Mouse (Mus musculus) embryonic stem cell, embryonic (primary cell): ENCODE measurements around the gene Pdcd5.

ENCODE experiments used
- CTCF ChIA-PET, 4 experiments: fragments of 300-600 bp in 2 of 4; fragments of 350-600 bp in 2 of 4; sonication (Branson Sonifier 250); formaldehyde crosslinking; loops; one replicate each; lab custom pipeline; 2022; ENCODE audit warnings: inconsistent platforms in 2 of 4; lab: Charles Lee
- POLR2A ChIA-PET, 4 experiments: fragments of 300-600 bp in 2 of 4; fragments of 350-600 bp in 2 of 4; sonication (Branson Sonifier 250); formaldehyde crosslinking; loops; one replicate each; lab custom pipeline; 2022; ENCODE audit warnings: antibody characterized with exemption in 4 of 4, inconsistent platforms in 1 of 4; lab: Charles Lee

Gene Pdcd5

DNA sequence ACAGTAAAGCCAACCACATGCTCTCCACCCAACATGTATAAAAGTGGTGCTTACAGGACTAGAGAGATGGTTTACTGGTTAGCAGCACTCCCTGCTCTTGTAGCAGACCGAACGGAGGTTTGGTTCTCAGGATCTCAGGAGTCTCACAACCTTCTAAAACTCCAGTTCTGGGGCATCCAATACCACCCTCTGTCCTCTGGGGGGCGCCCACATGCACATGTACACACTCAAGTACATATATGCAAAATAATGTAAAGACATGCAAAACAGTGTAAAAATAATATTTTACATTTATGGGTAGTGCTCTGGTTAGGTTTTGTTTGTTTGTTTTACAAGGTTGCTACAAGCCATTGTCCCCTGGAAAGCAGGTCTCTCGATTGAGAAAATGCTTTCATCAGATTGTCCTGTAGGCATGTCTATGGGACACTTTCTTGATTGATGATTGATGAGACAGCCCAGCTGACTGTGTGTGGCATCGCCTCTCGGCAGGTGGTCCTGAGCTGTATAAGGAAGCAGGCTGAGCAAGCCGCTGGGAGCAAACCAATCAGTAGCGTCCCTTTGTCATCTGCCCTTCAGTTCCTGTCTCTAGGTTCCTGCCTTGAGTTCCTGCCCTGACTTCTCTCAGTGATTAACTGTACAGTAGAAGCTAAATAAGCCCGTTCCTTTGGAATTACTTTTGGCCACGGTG is 4.4 kb upstream of the Pdcd5 start:
- ChIA-PET CTCF (interaction anchor here in 3 of 4 experiments (0.7 to 2.8 kb wide), 9 partner anchors 7 to 103 kb away, joined by 3 to 17 read pairs (median 4); partner anchors contain the start of gene Dpy19l3 (in 1 of the 3)), POLR2A (interaction anchor here in 3 of 4 experiments (0.5 to 2.0 kb wide), 17 partner anchors 8 to 382 kb away, joined by 3 to 11 read pairs (median 4); partner anchors contain the start of genes Rhpn2 (in 2 of the 3), Ankrd27 (in 1 of the 3), Cep89 (in 1 of the 3) and Dpy19l3 (in 1 of the 3))

DNA sequence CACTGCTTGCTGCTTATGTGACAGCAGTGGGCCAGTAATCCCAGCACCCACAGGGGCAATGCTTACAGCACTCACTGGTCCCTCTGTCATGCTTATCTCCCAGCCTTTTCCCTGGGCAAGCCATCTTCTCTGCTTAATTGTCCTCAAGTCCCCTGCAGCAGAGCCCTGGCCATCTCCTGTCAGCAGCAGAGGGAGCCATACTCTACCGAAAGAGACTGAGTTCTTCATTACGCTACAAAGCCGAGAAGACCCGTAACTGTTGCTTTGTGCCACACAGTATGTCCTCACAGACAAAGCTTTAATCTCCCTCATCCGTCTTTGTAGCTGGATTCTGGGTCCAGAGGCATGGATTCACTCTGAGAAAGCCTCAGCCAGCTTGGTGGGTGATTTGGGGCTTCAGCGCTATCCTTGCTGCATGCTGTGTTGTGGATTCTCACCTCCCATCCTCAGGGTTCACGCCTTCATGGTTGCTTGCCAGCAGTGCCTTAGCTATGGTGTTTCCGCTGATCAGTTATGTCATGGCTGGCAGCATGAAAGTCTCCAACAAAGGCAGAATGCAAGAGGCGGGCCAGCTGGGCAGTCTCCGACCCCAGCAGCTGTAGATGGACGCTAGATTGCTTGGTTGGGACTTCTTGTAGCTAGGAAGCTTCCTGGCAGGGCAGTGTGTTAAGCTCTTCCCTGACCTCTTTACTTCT is 3.5 kb upstream of the Pdcd5 start:
- CTCF ChIA-PET: interaction anchor here in 3 of 4 experiments (0.6 to 2.8 kb wide), 12 partner anchors 8 to 220 kb away, joined by 3 to 17 read pairs (median 4); partner anchors contain the start of gene Dpy19l3 (in 1 of the 3)
- POLR2A ChIA-PET: interaction anchor here in 3 of 4 experiments (0.5 to 2.0 kb wide), 21 partner anchors 9 to 381 kb away, joined by 3 to 11 read pairs (median 4); partner anchors contain the start of genes Dpy19l3 (in 2 of the 3), Rhpn2 (in 2 of the 3), Ankrd27 (in 1 of the 3) and Cep89 (in 1 of the 3)

DNA sequence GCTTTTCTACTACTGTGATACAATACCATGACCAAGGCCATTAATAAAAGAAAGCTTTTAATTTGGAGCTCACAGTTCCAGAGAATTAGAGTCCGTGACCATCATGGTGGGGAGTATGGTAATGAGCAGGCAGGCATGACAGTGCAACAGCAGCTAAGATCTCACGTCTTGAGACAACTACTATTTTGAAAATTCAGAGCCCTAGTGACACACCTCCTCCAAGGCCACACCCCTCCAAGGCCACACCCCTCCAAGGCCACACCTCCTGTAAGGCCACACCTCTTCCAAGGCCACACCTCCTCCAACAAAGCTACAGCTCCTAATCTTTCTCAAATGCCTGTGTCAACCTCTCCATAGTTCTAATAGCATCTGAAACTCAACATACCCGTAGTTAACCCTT is 1.8 kb upstream of the Pdcd5 start:
- POLR2A ChIA-PET: interaction anchor here in 3 of 4 experiments (0.6 to 1.8 kb wide), 11 partner anchors 9 to 252 kb away, joined by 3 to 13 read pairs (median 3); partner anchors contain the start of genes Ankrd27 (in 3 of the 3), Cep89 (in 1 of the 3), Faap24 (in 1 of the 3) and Rgs9bp (in 1 of the 3)
- CTCF ChIA-PET: interaction anchor here (0.7 to 2.8 kb wide), 9 partner anchors 10 to 111 kb away, joined by 3 to 17 read pairs (median 6); partner anchors contain the start of genes Ankrd27 (in 1 of the 4), Dpy19l3 (in 1 of the 4) and Rgs9bp (in 1 of the 4)

DNA sequence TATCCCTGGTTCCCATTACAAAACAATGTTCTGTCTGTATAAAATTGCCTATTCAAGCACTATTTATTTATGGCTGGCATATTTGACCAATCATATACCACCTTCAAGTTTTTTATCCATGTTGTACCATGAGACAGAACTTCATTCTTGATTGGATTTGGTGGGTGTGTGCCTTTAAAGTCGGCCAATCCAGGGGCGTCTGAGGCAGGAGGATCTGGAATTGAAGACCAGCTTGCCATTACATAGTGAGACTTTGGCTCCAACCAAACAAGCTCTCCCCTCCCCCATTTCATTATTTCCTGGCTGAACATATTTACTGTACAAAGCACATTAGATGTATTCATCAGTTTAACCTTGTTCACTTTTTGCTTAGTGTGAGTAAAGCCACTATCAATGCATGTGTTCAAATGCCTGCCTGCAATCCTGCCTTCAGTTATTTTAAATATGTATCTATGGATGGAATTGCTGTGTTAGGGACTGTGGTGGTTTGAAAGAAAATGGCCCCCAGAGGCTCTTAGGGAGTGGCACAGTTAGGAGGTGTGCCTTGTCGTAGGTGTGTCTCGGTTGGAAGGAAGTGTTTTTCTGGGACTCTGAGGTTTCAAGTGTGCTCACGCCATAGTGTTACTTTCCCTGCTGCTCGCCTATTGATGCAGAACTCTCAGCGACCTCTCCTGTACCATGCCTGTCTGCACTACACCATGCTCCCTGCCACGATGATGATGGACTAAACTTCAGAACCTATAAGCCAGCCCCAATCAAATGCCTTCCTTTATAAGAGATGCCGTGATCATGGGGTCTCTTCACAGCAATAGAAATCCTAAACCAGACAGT is 1.1 kb upstream of the Pdcd5 start:
- POLR2A ChIA-PET: interaction anchor here in 3 of 4 experiments (0.6 to 1.8 kb wide), 11 partner anchors 10 to 113 kb away, joined by 3 to 13 read pairs (median 3); partner anchors contain the start of genes Ankrd27 (in 3 of the 3) and Rgs9bp (in 1 of the 3)
- CTCF ChIA-PET: interaction anchor here in 3 of 4 experiments (0.7 to 1.5 kb wide), 8 partner anchors 11 to 111 kb away, joined by 3 to 11 read pairs (median 5); partner anchors contain the start of genes Ankrd27 (in 1 of the 3), Dpy19l3 (in 1 of the 3) and Rgs9bp (in 1 of the 3)

DNA sequence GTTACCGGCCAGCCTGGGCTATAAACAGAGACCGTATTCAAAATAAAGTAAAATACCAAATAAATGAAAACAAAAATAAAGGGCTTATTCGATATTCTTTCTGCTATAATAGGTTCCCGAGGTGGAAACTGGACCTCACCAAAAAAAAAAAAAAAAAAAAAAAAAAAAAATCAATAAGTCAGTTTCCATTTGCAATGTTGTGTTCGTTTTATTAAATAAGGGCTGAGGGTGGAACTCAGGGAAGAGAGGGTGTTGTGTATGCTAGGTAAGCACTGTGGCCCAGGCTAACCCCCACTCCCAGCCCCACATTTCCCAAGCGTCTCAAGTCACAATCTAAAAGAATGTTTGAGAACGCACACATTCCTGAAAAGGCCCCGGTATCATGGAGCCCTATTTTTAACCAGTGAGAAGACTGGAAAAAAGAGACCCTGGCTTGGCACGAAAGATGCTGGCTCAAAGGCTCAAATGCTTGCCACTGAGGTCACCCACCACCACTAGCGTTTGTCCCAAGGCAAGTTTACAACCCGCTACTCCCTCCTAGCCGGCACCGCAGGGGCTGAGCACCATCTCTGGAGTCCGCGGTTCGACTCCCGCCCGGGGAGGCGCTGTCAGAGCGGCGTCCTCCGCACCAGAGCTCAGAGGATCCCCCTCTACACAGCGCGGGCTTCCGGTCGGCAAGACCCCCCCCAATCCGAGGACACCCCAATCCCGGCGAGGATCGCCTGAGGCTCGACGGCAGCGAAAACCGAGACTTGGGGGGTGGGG is 822 bp downstream of the Pdcd5 start:
- CTCF ChIA-PET: no interaction called here
- POLR2A ChIA-PET: interaction anchor here in 1 of 4 experiments (0.6 to 1.3 kb wide), 2 partner anchors 26 to 109 kb away, joined by 3 to 4 read pairs; no protein-coding TSS in a partner anchor

DNA sequence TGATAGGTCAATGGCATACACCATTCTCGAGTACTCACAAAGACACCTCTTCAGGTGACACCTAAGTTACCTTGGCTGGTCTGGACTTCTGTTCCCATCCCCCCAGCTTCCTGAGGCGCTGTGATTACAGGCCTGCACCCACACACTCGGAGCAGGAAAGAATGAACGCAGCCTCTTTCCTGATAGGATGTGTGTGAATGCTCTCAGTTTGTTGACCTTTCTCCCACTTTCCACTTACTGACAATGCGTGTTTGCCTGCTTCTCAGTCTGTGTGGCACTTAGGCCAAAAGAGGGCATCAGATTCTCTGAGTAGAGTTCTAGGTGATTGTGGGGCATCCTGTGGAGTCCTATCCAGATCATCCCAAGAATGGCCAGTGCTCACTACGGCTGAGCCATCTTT is 7.2 kb downstream of the Pdcd5 start:
- ChIA-PET CTCF (interaction anchor here in 2 of 4 experiments (0.6 to 1.0 kb wide), 2 partner anchors 52 to 192 kb away, joined by 3 to 6 read pairs; no protein-coding TSS in a partner anchor), POLR2A (no interaction called here)

DNA sequence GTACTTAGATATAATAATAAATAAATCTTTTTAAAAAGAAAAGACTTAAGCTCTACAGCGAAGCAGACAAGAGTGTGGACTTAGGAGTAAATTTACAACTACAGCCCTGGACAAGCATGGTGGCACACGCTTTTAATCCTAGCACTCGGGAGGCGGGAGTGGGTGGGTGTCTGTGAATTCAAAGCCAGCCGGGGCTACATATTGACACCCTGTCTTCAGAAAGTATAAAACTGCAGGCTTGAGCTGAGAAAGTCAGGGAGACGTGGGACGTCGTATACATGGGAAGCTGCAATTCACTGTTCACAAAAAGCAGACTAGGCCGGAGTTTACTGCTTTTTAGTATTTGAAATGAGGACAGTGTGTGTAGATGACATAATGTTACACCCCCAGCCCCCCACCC is 10.4 kb downstream of the Pdcd5 start:
- CTCF ChIA-PET: interaction anchor here in 2 of 4 experiments (0.6 to 1.3 kb wide), 5 partner anchors 8 to 91 kb away, joined by 3 to 6 read pairs (median 3); no protein-coding TSS in a partner anchor
- POLR2A ChIA-PET: interaction anchor here in 2 of 4 experiments (0.6 to 1.2 kb wide), 6 partner anchors 14 to 378 kb away, joined by 3 to 4 read pairs (median 4); no protein-coding TSS in a partner anchor

DNA sequence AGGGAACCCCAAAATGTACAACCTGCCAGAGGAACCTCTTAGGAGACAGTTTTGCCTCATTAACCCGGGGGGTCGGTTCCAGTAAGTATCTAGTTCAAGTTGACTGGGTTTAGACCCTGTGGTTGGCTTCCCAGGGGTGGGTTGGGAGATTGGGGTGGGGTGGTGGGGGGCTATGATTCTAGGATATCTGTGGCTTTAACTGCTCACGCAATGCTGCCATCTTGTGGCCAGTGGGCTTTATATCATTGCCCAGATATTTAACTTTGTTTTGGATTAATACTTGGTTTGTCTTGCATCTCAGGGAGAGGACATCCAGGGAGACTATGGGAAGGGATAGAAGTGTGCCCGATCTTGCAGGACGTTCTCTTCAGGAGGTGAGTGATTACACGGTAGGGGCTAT is 11.1 kb downstream of the Pdcd5 start:
- CTCF ChIA-PET: interaction anchor here in 1 of 4 experiments (0.6 to 1.1 kb wide), 2 partner anchors 7 to 31 kb away, joined by 3 to 6 read pairs; no protein-coding TSS in a partner anchor
- POLR2A ChIA-PET: interaction anchor here in 2 of 4 experiments (0.6 to 1.2 kb wide), 5 partner anchors 15 to 217 kb away, joined by 3 to 4 read pairs (median 3); no protein-coding TSS in a partner anchor

DNA sequence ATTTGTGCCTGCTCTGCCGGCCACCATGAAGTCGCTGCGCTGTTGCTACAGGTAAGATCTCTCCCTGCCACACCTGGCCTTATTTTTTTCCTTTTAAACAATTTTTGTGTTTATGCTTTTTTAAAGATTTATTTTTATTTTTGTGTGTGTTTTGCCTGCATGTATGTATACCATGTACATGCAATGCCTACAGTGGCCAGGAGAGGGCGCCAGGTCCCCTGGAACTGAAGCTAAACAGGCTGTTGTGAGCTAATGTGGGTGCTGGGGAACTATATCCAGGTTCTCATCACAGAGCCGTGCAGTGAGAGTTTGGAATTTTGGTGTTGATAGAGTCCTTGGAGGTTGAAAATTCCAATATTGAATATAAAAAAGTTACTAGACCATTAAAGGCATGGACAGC is 18.8 kb downstream of the Pdcd5 start:
- ChIA-PET POLR2A (interaction anchor here (0.5 to 1.5 kb wide), 7 partner anchors 19 to 73 kb away, joined by 3 read pairs; no protein-coding TSS in a partner anchor), CTCF (interaction anchor here (0.5 to 1.9 kb wide), 40 partner anchors 8 to 722 kb away, joined by 3 to 16 read pairs (median 4); partner anchors contain the start of genes Ankrd27 (in 2 of the 4), Rgs9bp (in 2 of the 4) and Nudt19 (in 1 of the 4))

DNA sequence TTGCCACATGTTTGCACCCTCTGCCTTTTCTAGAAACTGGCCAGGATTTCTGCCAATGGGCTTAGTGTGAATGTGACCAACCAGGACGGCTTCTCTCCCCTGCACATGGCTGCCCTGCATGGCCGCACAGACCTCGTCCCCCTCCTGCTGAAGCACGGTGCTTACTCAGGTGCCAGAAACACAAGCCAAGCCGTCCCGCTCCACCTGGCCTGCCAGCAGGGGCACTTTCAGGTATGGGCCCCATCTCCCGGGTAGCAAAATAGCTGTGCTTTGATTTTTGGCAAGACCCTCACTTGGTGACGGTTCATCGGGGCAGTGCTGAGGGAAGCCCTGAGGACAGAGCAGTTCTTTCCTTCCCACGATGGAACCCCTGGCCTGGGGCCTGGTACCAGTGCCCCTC is 19.9 kb downstream of the Pdcd5 start:
- POLR2A ChIA-PET: interaction anchor here in 2 of 4 experiments (1.1 to 1.5 kb wide), 5 partner anchors 10 to 60 kb away, joined by 3 to 7 read pairs (median 4); partner anchors contain the start of gene Ankrd27 (in 1 of the 2)
- CTCF ChIA-PET: interaction anchor here (0.5 to 1.9 kb wide), 11 partner anchors 10 to 1417 kb away, joined by 3 to 16 read pairs (median 3); partner anchors contain the start of genes Ankrd27 (in 1 of the 4) and Rgs9bp (in 1 of the 4)

DNA sequence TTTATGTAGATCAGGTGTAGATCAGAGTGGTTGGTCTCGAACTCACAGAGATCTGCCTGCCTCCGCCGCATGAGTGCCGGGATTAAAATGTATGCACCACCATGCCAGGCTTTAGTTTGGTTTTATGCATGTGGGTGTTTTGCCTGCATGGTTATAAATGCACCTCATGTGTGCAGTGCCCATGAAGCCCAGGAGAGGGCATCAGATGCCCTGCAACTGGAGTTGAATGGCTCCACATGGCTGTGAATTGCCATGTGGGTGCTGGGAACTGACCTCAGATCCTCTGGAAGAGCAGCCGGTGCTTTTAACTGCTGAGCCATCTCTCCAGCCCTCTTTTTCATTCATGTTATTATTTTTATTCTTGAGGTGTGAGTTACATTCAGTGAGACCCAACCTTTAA is 21.3 kb downstream of the Pdcd5 start:
- CTCF ChIA-PET: no interaction called here
- POLR2A ChIA-PET: interaction anchor here in 2 of 4 experiments (0.6 to 1.8 kb wide), 3 partner anchors 33 to 1064 kb away, joined by 3 to 5 read pairs (median 3); partner anchors contain the start of gene Nudt19 (in 1 of the 2)

DNA sequence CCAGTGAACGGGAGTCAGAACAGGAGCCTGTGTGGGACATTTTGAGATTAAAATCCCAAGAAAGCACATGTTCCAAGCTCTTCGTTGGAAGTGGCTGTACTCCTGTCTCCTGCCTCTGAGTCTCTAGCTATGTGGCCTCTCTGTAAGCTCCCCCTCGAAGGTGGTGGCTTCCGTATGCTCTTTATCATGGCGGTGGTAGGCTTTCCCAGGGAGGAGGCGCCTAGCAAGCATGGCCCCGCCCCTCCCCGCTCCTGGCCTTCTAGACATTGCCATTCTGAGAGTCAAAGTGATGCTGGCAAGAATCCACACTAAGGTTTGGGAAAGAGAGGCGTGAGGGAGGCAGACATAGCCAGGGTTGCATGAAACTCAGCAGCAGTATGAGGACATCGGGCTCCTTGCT is 24.7 kb downstream of the Pdcd5 start:
- CTCF ChIA-PET: no interaction called here
- POLR2A ChIA-PET: interaction anchor here in 2 of 4 experiments (1.4 to 1.7 kb wide), 2 partner anchors 9 to 37 kb away, joined by 4 to 7 read pairs; partner anchors contain the start of genes Ankrd27 (in 1 of the 2) and Rgs9bp (in 1 of the 2)

DNA sequence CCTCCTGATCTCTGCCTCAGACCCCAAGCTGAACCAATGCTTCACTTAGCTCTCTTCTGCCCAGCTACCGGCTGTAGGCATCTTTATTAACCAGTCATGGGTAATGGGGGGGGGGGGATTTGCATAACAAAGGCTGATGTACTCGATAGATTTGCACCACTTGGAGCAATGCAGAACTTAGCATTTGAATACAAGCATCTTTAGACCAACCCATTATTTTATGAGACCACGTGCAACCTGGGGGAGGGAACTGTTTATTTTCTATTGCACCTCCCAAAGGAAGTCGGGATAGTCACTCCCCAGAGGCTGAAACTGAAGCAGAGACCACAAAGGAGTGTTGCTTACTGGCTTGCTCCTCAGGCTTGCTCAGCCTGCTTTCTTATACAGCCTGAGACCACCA is 29.8 kb downstream of the Pdcd5 start:
- POLR2A ChIA-PET: interaction anchor here in 3 of 4 experiments (0.6 to 2.5 kb wide), 17 partner anchors 9 to 295 kb away, joined by 3 to 13 read pairs (median 4); partner anchors contain the start of genes Ankrd27 (in 1 of the 3) and Rgs9bp (in 1 of the 3)
- CTCF ChIA-PET: interaction anchor here in 3 of 4 experiments (0.6 to 2.5 kb wide), 10 partner anchors 11 to 1766 kb away, joined by 3 to 13 read pairs (median 4); no protein-coding TSS in a partner anchor

DNA sequence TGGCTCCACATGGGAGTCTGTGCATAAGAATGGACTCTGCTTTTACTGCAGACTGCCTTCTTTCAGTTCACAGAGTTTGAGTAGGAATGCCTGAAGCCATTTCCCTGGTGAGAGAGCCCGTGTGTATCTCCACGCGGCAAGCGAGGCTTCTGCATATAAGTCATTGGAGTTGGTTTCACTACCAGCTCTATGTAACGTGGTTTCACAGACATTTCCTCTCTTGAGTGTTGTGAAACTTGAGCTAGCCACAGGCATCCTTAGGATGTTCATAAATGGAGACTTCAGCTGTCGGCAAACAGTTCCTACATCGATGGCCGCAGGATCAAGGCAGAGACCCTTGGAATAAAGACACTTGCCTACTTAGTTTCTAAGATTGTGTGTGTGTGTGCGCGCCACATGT is 38.1 kb downstream of the Pdcd5 start:
- CTCF ChIA-PET: no interaction called here
- POLR2A ChIA-PET: interaction anchor here in 1 of 4 experiments (1.5 to 2.0 kb wide), 4 partner anchors 9 to 23 kb away, joined by 3 to 5 read pairs (median 4); partner anchors contain the start of genes Ankrd27 and Rgs9bp

DNA sequence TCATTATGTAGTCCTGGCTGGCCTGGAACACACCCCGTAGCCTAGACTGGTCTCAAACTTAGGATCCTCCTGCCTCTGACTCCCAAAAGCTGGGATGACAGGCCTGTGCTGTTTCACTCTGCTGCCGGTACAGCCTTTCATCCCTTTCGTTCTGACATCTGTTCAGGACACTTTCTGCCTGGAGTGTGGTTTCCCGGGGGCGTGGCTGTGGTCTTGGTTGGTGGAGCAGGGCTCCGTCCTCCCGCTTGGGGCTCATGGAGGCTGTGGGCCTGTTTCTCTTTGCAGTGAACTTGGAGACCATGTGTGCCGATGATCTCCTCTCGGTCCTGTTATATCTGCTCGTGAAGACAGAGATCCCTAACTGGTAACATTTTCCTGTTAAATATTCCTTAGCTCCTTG is 40.5 kb downstream of the Pdcd5 start:
- POLR2A ChIA-PET: interaction anchor here in 3 of 4 experiments (0.6 to 3.0 kb wide), 5 partner anchors 9 to 21 kb away, joined by 4 to 12 read pairs (median 7); partner anchors contain the start of genes Ankrd27 (in 2 of the 3) and Rgs9bp (in 2 of the 3)
- CTCF ChIA-PET: interaction anchor here in 2 of 4 experiments (0.6 to 1.1 kb wide), 2 partner anchors 27 to 80 kb away, joined by 4 to 5 read pairs; no protein-coding TSS in a partner anchor
